Mouse (Mus musculus): Measurements from ENCODE around the gene Dcaf1. TPM values are rescaled to one million over a fixed set of nuclear protein-coding genes. Genes with fewer than 3 reads are reported as not detected.

Dcaf1 gene
- polyA plus RNA-seq (2015; fragmentation: Nextera tagmentation; extraction: Ambion mirVana), result 20.4 and 23.2 TPM in 2 replicates

DNA sequence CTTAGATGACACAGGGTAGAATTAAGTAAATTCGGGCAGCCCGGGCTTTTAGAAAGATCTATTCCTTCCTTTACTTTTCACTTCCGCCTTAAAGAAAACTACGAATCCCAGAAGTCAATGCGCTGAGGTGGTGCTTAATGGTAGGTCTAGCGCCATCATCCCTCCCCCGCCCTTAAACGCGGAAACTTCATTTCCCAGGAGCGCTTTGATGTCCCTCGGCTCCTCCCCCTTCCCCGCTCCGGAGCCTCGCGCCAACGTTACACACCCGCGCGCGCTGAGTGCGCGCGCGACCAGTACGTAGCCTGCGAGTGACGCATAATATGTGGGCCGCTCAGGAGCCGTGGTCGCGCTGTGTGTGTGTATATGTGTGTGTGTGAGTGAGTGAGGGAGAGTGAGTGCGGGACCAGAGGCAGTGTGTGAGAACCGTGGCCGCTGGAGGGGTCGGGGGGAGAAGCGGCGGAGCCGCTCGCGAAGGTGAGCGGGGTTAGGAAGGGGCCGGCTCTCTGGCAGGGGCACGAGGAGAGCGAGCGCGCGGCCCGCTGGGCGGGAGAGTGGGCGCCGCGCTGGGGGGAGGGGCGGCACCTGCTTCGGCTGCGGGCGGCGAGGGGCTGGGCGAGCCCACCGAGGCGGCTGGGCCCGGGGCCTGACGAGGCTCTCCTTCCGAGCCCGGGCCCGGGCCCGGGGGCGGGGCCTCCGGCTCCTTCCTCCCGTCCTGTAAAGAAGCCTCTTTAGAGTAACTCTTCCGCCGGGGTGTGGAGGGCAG is at the start of gene Dcaf1:
Gene Dcaf1 (plus strand): TSS at position 257 of the 763 bp plus-strand sequence.
- peak; percentile 98 for ATAC-seq
- under 1% methylated on average over 58 of the region's 71 CpGs for WGBS
- Histone ChIP-seq H3K9me3 (replicated peaks; ENCODE audit: control insufficient read depth, low read length, poor library complexity, severe bottlenecking) (no peaks in the 10 kb centered on the region), H3K4me3 (ENCODE audit: low read depth, low read length) (peak within 1 kb of the TSS; percentile 92), H3K27ac (ENCODE audit: low read length) (peak within 1 kb of the TSS; percentile 91), H3K9ac (ENCODE audit: low read depth, low read length) (peak within 1 kb of the TSS; percentile 85), H3K36me3 (ENCODE audit: control insufficient read depth, insufficient read depth, low read length) (no peaks in the 10 kb centered on the region), H3K4me2 (ENCODE audit: low read length) (peak within 1 kb of the TSS; percentile 97), H3K4me1 (ENCODE audit: control insufficient read depth, insufficient read depth, low read length) (peaks cover 12% of the 10 kb centered on the region), H3K27me3 (ENCODE audit: control insufficient read depth, insufficient read depth, low read depth, low read length) (no peaks in the 10 kb centered on the region)

GRCm38 (mm10) chr9:106776116-106776515 is 45.6 kb upstream of the Dcaf1 start:
- 94% methylated on average over 1 of the region's 1 CpGs for WGBS

GRCm38 (mm10) chr9:106777423-106777822 is 44.3 kb upstream of the Dcaf1 start:
- Histone ChIP-seq H3K27ac (ENCODE audit: low read length) (no peak overlapping the region), H3K27me3 (ENCODE audit: control insufficient read depth, insufficient read depth, low read depth, low read length) (no peaks in the 10 kb centered on the region), H3K9me3 (replicated peaks; ENCODE audit: control insufficient read depth, low read length, poor library complexity, severe bottlenecking) (no peaks in the 10 kb centered on the region), H3K9ac (ENCODE audit: low read depth, low read length) (no peak overlapping the region), H3K4me1 (ENCODE audit: control insufficient read depth, insufficient read depth, low read length) (no peaks in the 10 kb centered on the region), H3K4me2 (ENCODE audit: low read length) (no peak overlapping the region), H3K4me3 (ENCODE audit: low read depth, low read length) (no peak overlapping the region), H3K36me3 (ENCODE audit: control insufficient read depth, insufficient read depth, low read length) (no peaks in the 10 kb centered on the region)
- WGBS, result 90% methylated on average over 3 of the region's 3 CpGs
- no peak for ATAC-seq

More at GRCm38 (mm10) chr9:106776116-106776515, 45.6 kb upstream of the Dcaf1 start:
- Histone ChIP-seq H3K9ac (ENCODE audit: low read depth, low read length) (no peak overlapping the region), H3K4me1 (ENCODE audit: control insufficient read depth, insufficient read depth, low read length) (no peaks in the 10 kb centered on the region), H3K27me3 (ENCODE audit: control insufficient read depth, insufficient read depth, low read depth, low read length) (no peaks in the 10 kb centered on the region), H3K4me2 (ENCODE audit: low read length) (no peak overlapping the region), H3K27ac (ENCODE audit: low read length) (no peak overlapping the region), H3K9me3 (replicated peaks; ENCODE audit: control insufficient read depth, low read length, poor library complexity, severe bottlenecking) (no peaks in the 10 kb centered on the region), H3K36me3 (ENCODE audit: control insufficient read depth, insufficient read depth, low read length) (no peaks in the 10 kb centered on the region), H3K4me3 (ENCODE audit: low read depth, low read length) (no peak overlapping the region)
- no peak for ATAC-seq

DNA sequence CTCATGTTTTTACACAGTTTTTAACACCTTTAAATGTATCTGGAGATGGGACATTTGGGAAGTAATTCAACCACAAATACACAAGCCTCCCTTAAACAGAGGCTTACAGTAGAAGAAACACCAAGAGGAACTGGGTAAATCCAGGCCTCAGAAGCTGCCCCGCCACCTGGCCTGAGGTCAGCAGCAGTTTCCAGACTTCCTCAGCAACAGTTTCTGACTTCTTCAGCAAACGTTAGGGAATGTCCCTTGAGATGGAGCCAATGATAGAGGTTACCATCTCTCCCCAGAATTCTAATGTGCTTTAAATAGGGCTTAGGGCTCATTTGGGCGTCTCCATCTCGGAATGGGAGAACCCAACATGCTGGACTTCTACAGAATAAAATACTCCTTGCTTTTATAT is 43.4 kb upstream of the Dcaf1 start:
- Histone ChIP-seq H3K4me1 (ENCODE audit: control insufficient read depth, insufficient read depth, low read length) (no peaks in the 10 kb centered on the region), H3K9ac (ENCODE audit: low read depth, low read length) (no peak overlapping the region), H3K27ac (ENCODE audit: low read length) (no peak overlapping the region), H3K36me3 (ENCODE audit: control insufficient read depth, insufficient read depth, low read length) (no peaks in the 10 kb centered on the region), H3K9me3 (replicated peaks; ENCODE audit: control insufficient read depth, low read length, poor library complexity, severe bottlenecking) (no peaks in the 10 kb centered on the region), H3K4me3 (ENCODE audit: low read depth, low read length) (no peak overlapping the region), H3K4me2 (ENCODE audit: low read length) (no peak overlapping the region), H3K27me3 (ENCODE audit: control insufficient read depth, insufficient read depth, low read depth, low read length) (no peaks in the 10 kb centered on the region)
- 91% methylated on average over 4 of the region's 4 CpGs for WGBS
- no peak for ATAC-seq

DNA sequence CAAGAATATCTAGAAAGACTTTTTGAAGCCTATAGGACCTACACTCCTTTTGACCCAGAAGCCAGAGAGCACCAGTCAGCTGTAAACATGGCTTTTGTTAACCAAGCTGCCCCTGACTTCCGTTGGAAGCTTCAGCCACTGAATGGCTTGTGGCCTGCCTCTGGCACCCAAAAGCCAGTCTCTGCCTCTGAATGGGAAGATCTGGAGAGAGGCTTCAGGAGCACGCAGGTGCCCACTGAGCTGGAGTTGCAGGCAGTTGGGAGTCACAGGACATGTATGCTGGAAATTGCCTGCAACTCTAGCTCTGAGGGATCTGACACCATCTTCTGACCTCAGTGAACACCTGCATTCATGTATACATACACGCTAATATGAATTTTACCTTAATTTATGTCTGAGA is 41.6 kb upstream of the Dcaf1 start:
- Histone ChIP-seq H3K4me1 (ENCODE audit: control insufficient read depth, insufficient read depth, low read length) (no peaks in the 10 kb centered on the region), H3K27ac (ENCODE audit: low read length) (no peak overlapping the region), H3K9ac (ENCODE audit: low read depth, low read length) (no peak overlapping the region), H3K4me3 (ENCODE audit: low read depth, low read length) (no peak overlapping the region), H3K4me2 (ENCODE audit: low read length) (no peak overlapping the region), H3K9me3 (replicated peaks; ENCODE audit: control insufficient read depth, low read length, poor library complexity, severe bottlenecking) (no peaks in the 10 kb centered on the region), H3K36me3 (ENCODE audit: control insufficient read depth, insufficient read depth, low read length) (no peaks in the 10 kb centered on the region), H3K27me3 (ENCODE audit: control insufficient read depth, insufficient read depth, low read depth, low read length) (no peaks in the 10 kb centered on the region)
- no peak for ATAC-seq
- WGBS, result 87% methylated on average over 3 of the region's 3 CpGs

- Histone ChIP-seq H3K4me1 (ENCODE audit: control insufficient read depth, insufficient read depth, low read length) (peaks cover 15% of the 10 kb centered on the region), H3K9ac (ENCODE audit: low read depth, low read length) (no peak overlapping the region), H3K9me3 (replicated peaks; ENCODE audit: control insufficient read depth, low read length, poor library complexity, severe bottlenecking) (no peaks in the 10 kb centered on the region), H3K4me2 (ENCODE audit: low read length) (no peak overlapping the region), H3K27me3 (ENCODE audit: control insufficient read depth, insufficient read depth, low read depth, low read length) (no peaks in the 10 kb centered on the region), H3K36me3 (ENCODE audit: control insufficient read depth, insufficient read depth, low read length) (no peaks in the 10 kb centered on the region), H3K4me3 (ENCODE audit: low read depth, low read length) (no peak overlapping the region), H3K27ac (ENCODE audit: low read length) (no peak overlapping the region)
- ATAC-seq, result no peak
- WGBS, result 97% methylated on average over 2 of the region's 2 CpGs
These were observed 38.1 kb upstream of the Dcaf1 start for GRCm38 (mm10) chr9:106783554-106783953.

DNA sequence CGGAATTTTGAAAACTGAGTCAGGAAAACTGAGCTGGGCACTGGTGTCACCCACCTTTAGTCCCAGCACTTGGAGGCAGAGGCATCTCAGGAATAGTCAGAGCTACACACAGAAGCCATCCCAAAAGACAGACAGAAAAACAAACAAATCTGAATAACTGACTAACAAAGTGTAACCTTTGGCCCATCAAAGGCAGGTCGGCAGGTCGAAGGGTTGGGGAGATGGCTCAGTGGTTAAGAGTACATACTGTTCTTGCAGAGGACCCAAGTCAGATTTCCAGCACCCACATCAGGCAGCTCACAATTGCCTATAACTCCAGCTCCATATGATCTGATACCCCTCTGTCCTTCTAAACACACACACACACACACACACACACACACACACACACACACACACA is 36.5 kb upstream of the Dcaf1 start:
- H3K36me3 ChIP-seq (ENCODE audit: control insufficient read depth, insufficient read depth, low read length), result no peaks in the 10 kb centered on the region
- no peak overlapping the region for H3K4me2 ChIP-seq (ENCODE audit: low read length)
- no peaks in the 10 kb centered on the region for H3K27me3 ChIP-seq (ENCODE audit: control insufficient read depth, insufficient read depth, low read depth, low read length)
- peaks cover 23% of the 10 kb centered on the region for H3K4me1 ChIP-seq (ENCODE audit: control insufficient read depth, insufficient read depth, low read length)
- no peaks in the 10 kb centered on the region for H3K9me3 ChIP-seq (replicated peaks; ENCODE audit: control insufficient read depth, low read length, poor library complexity, severe bottlenecking)
- ATAC-seq, result no peak
- H3K4me3 ChIP-seq (ENCODE audit: low read depth, low read length), result no peak overlapping the region
- no peak overlapping the region for H3K27ac ChIP-seq (ENCODE audit: low read length)
- 91% methylated on average over 3 of the region's 3 CpGs for WGBS
- H3K9ac ChIP-seq (ENCODE audit: low read depth, low read length), result no peak overlapping the region

DNA sequence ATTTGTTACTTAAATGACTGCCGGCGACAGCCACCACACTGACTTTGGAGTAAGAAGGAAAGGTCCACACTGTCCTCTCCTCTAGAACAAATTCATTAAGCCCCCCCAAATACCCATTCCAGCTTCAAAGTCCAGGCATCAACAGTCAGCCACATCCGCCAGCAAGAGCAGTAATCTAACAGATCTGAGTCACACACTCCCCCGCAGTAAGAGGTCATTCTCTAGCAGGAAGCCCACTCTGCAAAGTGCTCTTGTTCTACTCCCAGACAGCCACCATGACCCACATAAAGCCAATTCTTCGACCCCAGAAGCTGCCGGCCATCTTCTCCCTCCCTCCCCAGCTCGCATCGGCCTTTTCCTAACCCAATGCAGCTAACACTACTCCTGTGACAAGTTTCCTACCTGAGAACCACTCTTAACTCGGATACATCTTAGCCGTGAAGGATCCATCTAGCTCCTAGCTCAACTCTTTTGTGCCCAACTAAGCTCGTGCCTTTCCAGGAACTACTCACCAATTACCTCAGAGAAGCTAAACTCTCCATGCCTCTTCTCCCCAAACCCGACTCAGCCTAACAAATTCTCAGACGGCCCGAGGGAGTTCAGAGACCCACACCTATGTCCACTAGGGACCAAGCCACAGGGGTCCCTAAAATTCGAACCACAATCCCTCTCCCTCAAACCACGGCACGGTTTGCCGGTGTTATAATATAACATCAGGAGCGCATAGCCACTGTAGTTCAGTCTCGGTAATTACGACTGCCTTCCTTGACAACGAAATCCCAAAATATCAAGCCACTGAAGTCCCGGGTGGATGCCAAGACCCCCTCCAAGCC is 33.5 kb upstream of the Dcaf1 start:
- H3K27me3 ChIP-seq (ENCODE audit: control insufficient read depth, insufficient read depth, low read depth, low read length), result no peaks in the 10 kb centered on the region
- peak; percentile 53; the same call in 1 of the 2 replicates for ATAC-seq
- H3K9me3 ChIP-seq (replicated peaks; ENCODE audit: control insufficient read depth, low read length, poor library complexity, severe bottlenecking), result no peaks in the 10 kb centered on the region
- WGBS, result 6% methylated on average over 23 of the region's 23 CpGs
- peaks cover 23% of the 10 kb centered on the region for H3K4me1 ChIP-seq (ENCODE audit: control insufficient read depth, insufficient read depth, low read length)
- H3K9ac ChIP-seq (ENCODE audit: low read depth, low read length), result peak overlapping the region; percentile 100
- no peaks in the 10 kb centered on the region for H3K36me3 ChIP-seq (ENCODE audit: control insufficient read depth, insufficient read depth, low read length)
- peak overlapping the region; percentile 87 for H3K27ac ChIP-seq (ENCODE audit: low read length)
- peak overlapping the region; percentile 100 for H3K4me3 ChIP-seq (ENCODE audit: low read depth, low read length)
- peak overlapping the region; percentile 97 for H3K4me2 ChIP-seq (ENCODE audit: low read length)

- H3K4me2 ChIP-seq (ENCODE audit: low read length), result peak within 1 kb of the TSS; percentile 97
- peak within 1 kb of the TSS; percentile 87 for H3K27ac ChIP-seq (ENCODE audit: low read length)
- H3K4me1 ChIP-seq (ENCODE audit: control insufficient read depth, insufficient read depth, low read length), result peaks cover 23% of the 10 kb centered on the region
- no peaks in the 10 kb centered on the region for H3K27me3 ChIP-seq (ENCODE audit: control insufficient read depth, insufficient read depth, low read depth, low read length)
- WGBS, result under 1% methylated on average over 49 of the region's 49 CpGs
- H3K36me3 ChIP-seq (ENCODE audit: control insufficient read depth, insufficient read depth, low read length), result no peaks in the 10 kb centered on the region
- H3K9ac ChIP-seq (ENCODE audit: low read depth, low read length), result peak within 1 kb of the TSS; percentile 100
- no peaks in the 10 kb centered on the region for H3K9me3 ChIP-seq (replicated peaks; ENCODE audit: control insufficient read depth, low read length, poor library complexity, severe bottlenecking)
- H3K4me3 ChIP-seq (ENCODE audit: low read depth, low read length), result peak within 1 kb of the TSS; percentile 100
- ATAC-seq, result peak; percentile 93
These were observed 32.8 kb upstream of the Dcaf1 start, which contains the start of gene Rad54l2 for GRCm38 (mm10) chr9:106788812-106789321. TSS of gene Rad54l2 (minus strand) at chr9:106789194.
